Mouse (Mus musculus): Measurements from ENCODE around the gene Col23a1. TPM values are rescaled to one million over a fixed set of nuclear protein-coding genes. Genes with fewer than 3 reads are reported as not detected.
A peak's percentile ranks its signal among the peaks of the same experiment; 100 is the strongest.

Gene Col23a1
- total and polyA plus RNA-seq, 3 experiments = 1.1 to 1.7 (median 1.3) TPM

DNA sequence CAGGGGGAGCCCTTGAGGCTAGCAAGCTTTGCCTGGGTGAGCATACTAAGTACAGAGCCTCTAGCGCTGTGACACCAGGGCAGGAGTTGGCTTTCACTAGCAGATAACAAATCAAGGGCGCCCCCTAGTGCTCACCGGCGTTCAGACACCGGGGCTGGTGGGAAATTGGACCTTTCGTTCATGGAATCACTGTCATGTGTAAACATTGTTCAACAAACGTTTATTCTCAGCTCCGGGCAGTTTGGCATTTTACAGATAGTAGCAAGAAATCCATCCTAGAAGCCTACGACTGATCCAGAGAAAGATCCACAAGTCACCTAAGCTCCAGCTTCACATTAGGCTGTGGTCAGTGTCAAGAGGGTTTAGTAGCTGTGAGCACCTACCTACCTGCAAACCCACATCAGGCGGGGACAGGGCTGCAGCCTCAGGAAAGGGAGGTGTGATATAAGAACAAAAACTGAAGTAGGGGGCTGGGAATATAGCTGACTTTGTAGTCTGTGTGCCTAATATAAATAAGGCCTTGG, 250.1 kb downstream of the Col23a1 start:
- WGBS = 13% methylated on average over 10 of the region's 10 CpGs
- H3K27me3 ChIP-seq (ENCODE audit: control insufficient read depth, insufficient read depth, low read length) = no peaks in the 10 kb centered on the region

DNA sequence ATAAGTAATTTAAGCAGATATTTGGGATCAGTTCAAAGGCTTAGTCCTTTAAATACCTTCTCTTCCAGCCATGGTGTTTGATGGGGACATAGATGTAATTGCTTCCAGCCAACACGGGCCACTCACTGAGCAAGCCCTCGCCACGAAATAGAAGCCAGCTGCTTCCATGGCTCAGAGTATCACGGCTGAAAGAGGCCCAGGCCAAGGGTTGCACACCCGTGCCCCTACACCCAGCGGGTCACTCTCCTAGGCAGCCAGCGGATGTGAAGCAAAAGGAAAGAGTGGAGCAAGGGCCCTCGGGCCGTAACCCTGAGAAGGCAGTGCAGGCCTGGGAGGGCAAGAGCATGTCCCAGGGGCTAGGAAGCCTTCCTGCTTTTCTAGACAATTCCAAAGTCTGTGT, 252.7 kb downstream of the Col23a1 start:
- Histone ChIP-seq H3K4me3 (no peak overlapping the region), H3K79me2 (replicated peaks; ENCODE audit: control insufficient read depth, insufficient read depth, low read length) (no peaks in the 10 kb centered on the region), H3K4me1 (ENCODE audit: control insufficient read depth, insufficient read depth, low read length) (no peaks in the 10 kb centered on the region), H3K9ac (ENCODE audit: low read depth, low read length) (no peak overlapping the region), H3K27ac (no peak overlapping the region), H3K36me3 (ENCODE audit: control insufficient read depth, insufficient read depth, low read length) (no peaks in the 10 kb centered on the region), H3K27me3 (ENCODE audit: control insufficient read depth, insufficient read depth, low read length) (no peaks in the 10 kb centered on the region)
- 68% methylated on average over 9 of the region's 9 CpGs for WGBS
- intact Hi-C loops (cut with DNase I) = no loop called here
- DNase-seq = no peak
- no peak for TF ChIP-seq EP300 (IDR thresholded peaks at IDR 0.05; ENCODE audit: insufficient read depth, low read depth, low read length)
- TF ChIP-seq CTCF (IDR thresholded peaks at IDR 0.05) = no peak
- TF ChIP-seq POLR2A (IDR thresholded peaks at IDR 0.05; ENCODE audit: insufficient read depth, low read depth, low read length) = no peak

More for the DNA sequence above, 250.1 kb downstream of the Col23a1 start:
- H3K79me2 ChIP-seq (replicated peaks; ENCODE audit: control insufficient read depth, insufficient read depth, low read length) = no peaks in the 10 kb centered on the region
- H3K36me3 ChIP-seq (ENCODE audit: control insufficient read depth, insufficient read depth, low read length) = no peaks in the 10 kb centered on the region
- H3K27ac ChIP-seq = no peak overlapping the region
- intact Hi-C loops (cut with DNase I) = loop anchor here (2.0 to 5.0 kb wide), 3 partner anchors 41 to 598 kb away; partner anchors contain the start of gene 4933414I15Rik
- DNase-seq = peak; percentile 90 to 91
- no peak overlapping the region for H3K9ac ChIP-seq (ENCODE audit: low read depth, low read length)
- TF ChIP-seq CTCF (IDR thresholded peaks at IDR 0.05) (peak; percentile 98), EP300 (IDR thresholded peaks at IDR 0.05; ENCODE audit: insufficient read depth, low read depth, low read length) (0 out of 2 replicates have a peak, but pooled peaks have one; percentile 64), POLR2A (IDR thresholded peaks at IDR 0.05; ENCODE audit: insufficient read depth, low read depth, low read length) (no peak)
- no peak overlapping the region for H3K4me3 ChIP-seq
- H3K4me1 ChIP-seq (ENCODE audit: control insufficient read depth, insufficient read depth, low read length) = no peaks in the 10 kb centered on the region

DNA sequence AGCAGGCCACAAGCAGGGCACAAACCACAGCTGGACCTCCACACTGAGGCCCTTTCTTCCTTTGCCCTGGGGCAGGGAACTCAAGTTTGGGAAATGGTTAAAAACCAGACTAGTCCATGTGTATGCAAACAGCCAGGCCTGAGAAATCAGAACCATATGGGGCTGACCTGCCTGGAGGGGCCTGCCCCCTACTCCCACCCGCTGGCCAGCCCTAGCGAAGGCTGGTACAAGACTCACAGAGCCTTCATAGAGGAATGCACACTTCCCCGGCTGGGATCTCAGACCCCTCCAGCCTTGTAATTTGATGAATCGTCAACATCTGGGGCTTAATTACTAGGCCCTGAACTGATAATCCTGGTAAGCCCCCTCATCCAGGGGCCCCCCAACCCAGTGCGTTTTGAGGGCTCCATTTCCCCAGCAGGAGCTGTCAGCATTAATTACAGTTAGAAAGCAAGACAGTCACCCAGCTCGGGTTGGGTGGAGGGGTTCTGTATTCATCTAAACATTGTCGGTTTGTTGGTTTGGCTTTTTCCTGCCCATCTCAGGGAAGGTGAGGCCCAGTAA, 253.8 kb downstream of the Col23a1 start:
- 81% methylated on average over 7 of the region's 7 CpGs for WGBS

DNA sequence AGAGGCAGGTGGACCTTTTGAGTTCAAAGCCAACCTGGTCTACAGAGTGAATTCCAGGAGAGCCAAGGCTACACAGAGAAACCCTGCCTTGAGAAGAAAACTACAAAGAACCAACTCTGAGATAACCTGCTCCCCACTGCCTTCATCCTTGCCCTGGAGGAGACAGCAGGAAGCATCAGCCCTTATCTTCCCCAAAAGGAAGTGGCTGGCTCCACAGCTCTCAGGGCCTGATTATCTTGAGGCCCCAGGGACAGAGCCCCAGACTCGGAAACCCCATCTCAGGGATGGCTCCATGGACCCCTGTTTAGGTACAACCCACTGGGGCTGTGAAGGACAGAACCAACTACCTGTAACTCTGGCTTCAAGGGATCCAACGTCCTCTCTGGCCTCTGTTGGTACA, 254.7 kb downstream of the Col23a1 start:
- no peaks in the 10 kb centered on the region for H3K27me3 ChIP-seq (ENCODE audit: control insufficient read depth, insufficient read depth, low read length)
- H3K4me3 ChIP-seq = no peak overlapping the region
- H3K79me2 ChIP-seq (replicated peaks; ENCODE audit: control insufficient read depth, insufficient read depth, low read length) = no peaks in the 10 kb centered on the region
- DNase-seq = no peak
- intact Hi-C loops (cut with DNase I) = no loop called here
- TF ChIP-seq POLR2A (IDR thresholded peaks at IDR 0.05; ENCODE audit: insufficient read depth, low read depth, low read length) (no peak), EP300 (IDR thresholded peaks at IDR 0.05; ENCODE audit: insufficient read depth, low read depth, low read length) (no peak), CTCF (IDR thresholded peaks at IDR 0.05) (no peak)
- H3K27ac ChIP-seq = no peak overlapping the region
- H3K36me3 ChIP-seq (ENCODE audit: control insufficient read depth, insufficient read depth, low read length) = no peaks in the 10 kb centered on the region
- no peaks in the 10 kb centered on the region for H3K4me1 ChIP-seq (ENCODE audit: control insufficient read depth, insufficient read depth, low read length)
- no peak overlapping the region for H3K9ac ChIP-seq (ENCODE audit: low read depth, low read length)
- WGBS = 44% methylated on average over 2 of the region's 2 CpGs

More for the DNA sequence above, 253.8 kb downstream of the Col23a1 start:
- H3K79me2 ChIP-seq (replicated peaks; ENCODE audit: control insufficient read depth, insufficient read depth, low read length) = no peaks in the 10 kb centered on the region
- no peaks in the 10 kb centered on the region for H3K36me3 ChIP-seq (ENCODE audit: control insufficient read depth, insufficient read depth, low read length)
- H3K9ac ChIP-seq (ENCODE audit: low read depth, low read length) = no peak overlapping the region
- H3K27ac ChIP-seq = no peak overlapping the region
- intact Hi-C loops (cut with DNase I) = no loop called here
- H3K4me1 ChIP-seq (ENCODE audit: control insufficient read depth, insufficient read depth, low read length) = no peaks in the 10 kb centered on the region
- TF ChIP-seq EP300 (IDR thresholded peaks at IDR 0.05; ENCODE audit: insufficient read depth, low read depth, low read length) = no peak
- no peak for TF ChIP-seq CTCF (IDR thresholded peaks at IDR 0.05)
- TF ChIP-seq POLR2A (IDR thresholded peaks at IDR 0.05; ENCODE audit: insufficient read depth, low read depth, low read length) = no peak
- H3K4me3 ChIP-seq = no peak overlapping the region
- no peak for DNase-seq
- no peaks in the 10 kb centered on the region for H3K27me3 ChIP-seq (ENCODE audit: control insufficient read depth, insufficient read depth, low read length)

DNA sequence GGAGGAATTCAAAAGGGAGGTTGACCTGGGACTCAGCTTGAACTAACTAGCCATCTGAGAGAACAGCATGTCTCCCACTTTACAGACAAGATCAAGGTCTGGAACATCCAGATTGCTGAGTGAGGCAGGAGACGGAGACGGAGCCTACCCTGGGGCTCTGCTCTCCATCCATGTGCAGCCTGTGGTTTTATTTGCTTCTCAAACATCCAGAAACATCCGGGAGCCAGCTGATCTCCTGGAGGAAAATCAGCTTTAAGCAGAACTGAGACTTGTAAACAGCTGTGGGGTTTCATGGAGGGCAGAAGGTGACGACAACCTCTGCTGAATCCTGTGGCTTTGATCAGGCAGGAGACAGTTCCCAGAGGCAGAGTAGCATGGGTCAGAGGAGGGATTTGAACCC, 256.1 kb downstream of the Col23a1 start:
- intact Hi-C loops (cut with DNase I) = no loop called here
- Histone ChIP-seq H3K79me2 (replicated peaks; ENCODE audit: control insufficient read depth, insufficient read depth, low read length) (no peaks in the 10 kb centered on the region), H3K36me3 (ENCODE audit: control insufficient read depth, insufficient read depth, low read length) (no peaks in the 10 kb centered on the region), H3K4me3 (no peak overlapping the region), H3K27me3 (ENCODE audit: control insufficient read depth, insufficient read depth, low read length) (no peaks in the 10 kb centered on the region), H3K27ac (no peak overlapping the region), H3K9ac (ENCODE audit: low read depth, low read length) (no peak overlapping the region), H3K4me1 (ENCODE audit: control insufficient read depth, insufficient read depth, low read length) (no peaks in the 10 kb centered on the region)
- WGBS = 61% methylated on average over 4 of the region's 4 CpGs
- DNase-seq = no peak
- TF ChIP-seq EP300 (IDR thresholded peaks at IDR 0.05; ENCODE audit: insufficient read depth, low read depth, low read length) = no peak
- no peak for TF ChIP-seq CTCF (IDR thresholded peaks at IDR 0.05)
- no peak for TF ChIP-seq POLR2A (IDR thresholded peaks at IDR 0.05; ENCODE audit: insufficient read depth, low read depth, low read length)

DNA sequence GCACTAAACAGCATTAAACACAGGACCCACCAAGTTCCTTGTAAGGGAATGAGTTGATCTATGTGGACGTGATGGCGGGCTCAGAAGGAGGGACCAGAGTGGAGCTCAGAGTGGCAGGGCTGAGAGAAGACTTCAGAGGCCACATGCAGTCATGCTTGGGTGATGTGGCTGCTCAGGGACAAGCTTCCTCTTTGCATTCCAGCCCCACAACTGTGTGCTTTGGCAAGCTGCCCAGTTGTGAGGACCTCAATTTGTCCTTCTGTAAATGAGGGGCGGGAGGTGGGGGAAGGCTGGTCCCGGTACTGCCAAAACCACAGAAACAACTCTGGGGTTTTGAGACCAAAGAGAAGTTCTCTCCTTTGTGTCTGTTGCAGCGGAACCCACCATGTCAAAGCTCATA, 261.5 kb downstream of the Col23a1 start:
- no peaks in the 10 kb centered on the region for H3K36me3 ChIP-seq (ENCODE audit: control insufficient read depth, insufficient read depth, low read length)
- no peak for DNase-seq
- no peak overlapping the region for H3K27ac ChIP-seq
- no peak overlapping the region for H3K9ac ChIP-seq (ENCODE audit: low read depth, low read length)
- no peaks in the 10 kb centered on the region for H3K79me2 ChIP-seq (replicated peaks; ENCODE audit: control insufficient read depth, insufficient read depth, low read length)
- 33% methylated on average over 5 of the region's 5 CpGs for WGBS
- no peaks in the 10 kb centered on the region for H3K4me1 ChIP-seq (ENCODE audit: control insufficient read depth, insufficient read depth, low read length)
- intact Hi-C loops (cut with DNase I) = no loop called here
- H3K4me3 ChIP-seq = no peak overlapping the region
- H3K27me3 ChIP-seq (ENCODE audit: control insufficient read depth, insufficient read depth, low read length) = no peaks in the 10 kb centered on the region
- TF ChIP-seq EP300 (IDR thresholded peaks at IDR 0.05; ENCODE audit: insufficient read depth, low read depth, low read length) (no peak), POLR2A (IDR thresholded peaks at IDR 0.05; ENCODE audit: insufficient read depth, low read depth, low read length) (no peak), CTCF (IDR thresholded peaks at IDR 0.05) (no peak)

Measured in heart, adult 2 months (tissue).